Comparison of ENCODE assay signal across 8 mouse cellular contexts in the genomic region with DNA sequence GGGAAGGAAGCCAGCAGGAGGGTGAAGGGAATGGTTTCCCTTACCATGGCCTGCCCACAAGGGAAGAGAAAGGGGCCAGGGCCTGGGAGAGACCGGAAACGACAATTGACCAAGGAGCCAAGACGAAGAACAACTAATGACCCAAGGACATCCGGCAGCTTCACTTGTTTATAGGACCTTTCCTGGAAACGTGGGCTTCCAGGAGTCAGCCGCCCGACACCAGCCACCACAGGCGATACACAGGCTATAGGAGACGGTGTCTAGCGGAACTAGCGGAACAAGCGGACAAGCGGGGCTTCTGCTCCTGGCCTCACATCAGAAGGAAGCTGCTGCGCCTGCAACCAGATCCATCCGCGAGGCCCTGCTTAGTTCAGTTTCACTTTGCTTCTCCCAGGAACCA. TPM values are rescaled to one million over a fixed set of nuclear protein-coding genes. Genes with fewer than 3 reads are reported as not detected.
DNase-seq lines count a peak whose midpoint lies in the region; ATAC-seq lines count a peak whose summit lies in the region.

No protein-coding gene starts in this region.

- no peaks in the 10 kb centered on the region for H3K27me3 ChIP-seq in heart, embryonic 12.5 days (replicated peaks)

- peaks cover 49% of the 10 kb centered on the region for H3K4me1 ChIP-seq in heart, embryonic 12.5 days (replicated peaks)

- H3K4me2 ChIP-seq in heart, embryonic 12.5 days = peak overlapping the region; percentile 30

- H3K36me3 ChIP-seq in heart, embryonic 12.5 days = peaks cover 20% of the 10 kb centered on the region

- H3K27ac ChIP-seq in heart, embryonic 12.5 days (ENCODE audit: poor library complexity, severe bottlenecking) = 0 out of 2 replicates have a peak overlapping the region, but pooled peaks have one; percentile 25

- no peak overlapping the region; the same call in 1 of the 2 replicates for H3K9ac ChIP-seq in heart, embryonic 12.5 days

- DNase-seq in 416B (ENCODE audit: low read depth) = peak; percentile 75
- peak; percentile 40 for DNase-seq in adrenal gland, postnatal 25 days
- peak; percentile 73 for DNase-seq in kidney, postnatal 10 days
- peak; percentile 74 to 88 for DNase-seq in lung, postnatal 4 days
- no peak for DNase-seq in right cerebral cortex, postnatal 4 days
- no peak for DNase-seq in cerebellum, adult 11-12 months
- no peak for DNase-seq in right cerebral cortex, postnatal 14 days

- no peak overlapping the region for H3K4me3 ChIP-seq in heart, embryonic 12.5 days

- WGBS in heart, embryonic 12.5 days = 62% methylated on average over 16 of the region's 16 CpGs

- ATAC-seq in heart, embryonic 12.5 days (ENCODE audit: insufficient number of reproducible peaks, low FRiP score) = no peak

- H3K9me3 ChIP-seq in heart, embryonic 12.5 days (replicated peaks) = peaks cover 4% of the 10 kb centered on the region; the same call in 1 of the 2 replicates

RNA-seq across cellular contexts. Expression of gene Cdc42ep4, which starts 4.6 kb away (rescaled TPM):
- total RNA-seq in adrenal gland, postnatal 25 days (2021) = 114 and 133 TPM in 2 replicates
- polyA plus RNA-seq in heart, embryonic 12.5 days (2016; fragmentation: Nextera tagmentation; extraction: Ambion mirVana) = 23.2 and 24.3 TPM in 2 replicates

RNA-seq across cellular contexts. Expression of gene Cpsf4l, which starts 37.2 kb away (rescaled TPM):
- 0.76 TPM in 2 replicates for total RNA-seq in adrenal gland, postnatal 25 days (2021)
- not detected in 2 replicates for polyA plus RNA-seq in heart, embryonic 12.5 days (2016; fragmentation: Nextera tagmentation; extraction: Ambion mirVana)

Comparison
In these comparisons a context has a peak if more than half of its experiments do, and no peak if none do; other contexts are left out.
1. DNase-seq: peak in 416B (single experiment), adrenal gland, postnatal 25 days (single experiment), kidney, postnatal 10 days (single experiment) and lung, postnatal 4 days (2 of 2); none in right cerebral cortex, postnatal 4 days (single experiment), cerebellum, adult 11-12 months (single experiment) and right cerebral cortex, postnatal 14 days (single experiment).